Mouse (Mus musculus): ENCODE data around the gene Lhx5. TPM values are rescaled to one million over a fixed set of nuclear protein-coding genes. Genes with fewer than 3 reads are reported as not detected.

The Lhx5 gene
- polyA plus RNA-seq, 1 experiment, result 0.10 TPM

Other genes with a start within 250 kb of the Lhx5 start
- 23.2 and 28.2 TPM in 2 replicates for gene Sdsl, start 41.1 kb downstream of the Lhx5 start, polyA plus RNA-seq (2012; rRNA removed)
- not detected in 2 replicates for gene Sds, start 44.8 kb downstream of the Lhx5 start, polyA plus RNA-seq (2012; rRNA removed)
- 13.9 and 14.6 TPM in 2 replicates for gene Plbd2, start 71.9 kb downstream of the Lhx5 start, polyA plus RNA-seq (2012; rRNA removed)
- gene Slc8b1, start 79.5 kb downstream of the Lhx5 start, polyA plus RNA-seq (2012; rRNA removed), result 10.9 and 13.0 TPM in 2 replicates
- gene Tpcn1, start 157.0 kb downstream of the Lhx5 start, polyA plus RNA-seq (2012; rRNA removed), result 41.7 and 63.5 TPM in 2 replicates
- 0.40 and 0.41 TPM in 2 replicates for gene Iqcd, start 157.3 kb downstream of the Lhx5 start, polyA plus RNA-seq (2012; rRNA removed)
- gene Rita1, start 180.9 kb downstream of the Lhx5 start, polyA plus RNA-seq (2012; rRNA removed), result 12.4 and 13.2 TPM in 2 replicates
- 35.2 and 40.2 TPM in 2 replicates for gene Ddx54, start 181.0 kb downstream of the Lhx5 start, polyA plus RNA-seq (2012; rRNA removed)
- not detected in 2 replicates for gene Cfap73, start 202.5 kb downstream of the Lhx5 start, polyA plus RNA-seq (2012; rRNA removed)
- gene Rasal1, start 217.1 kb downstream of the Lhx5 start, polyA plus RNA-seq (2012; rRNA removed), result 0.79 and 1.2 TPM in 2 replicates